Mouse (Mus musculus) heart, adult 11 months (tissue): ENCODE data around the gene Acox3.

ENCODE experiments used
- DNase-seq: peaks from one replicate; pipeline ENCODE4 v3.0.0; 2022

Acox3 gene

GRCm38 (mm10) chr5:35653743-35654395 is 71.0 kb downstream of the Acox3 start:
- peak; percentile 98 for DNase-seq

GRCm38 (mm10) chr5:35655753-35656485 is 73.1 kb downstream of the Acox3 start:
- DNase-seq: no peak

DNA sequence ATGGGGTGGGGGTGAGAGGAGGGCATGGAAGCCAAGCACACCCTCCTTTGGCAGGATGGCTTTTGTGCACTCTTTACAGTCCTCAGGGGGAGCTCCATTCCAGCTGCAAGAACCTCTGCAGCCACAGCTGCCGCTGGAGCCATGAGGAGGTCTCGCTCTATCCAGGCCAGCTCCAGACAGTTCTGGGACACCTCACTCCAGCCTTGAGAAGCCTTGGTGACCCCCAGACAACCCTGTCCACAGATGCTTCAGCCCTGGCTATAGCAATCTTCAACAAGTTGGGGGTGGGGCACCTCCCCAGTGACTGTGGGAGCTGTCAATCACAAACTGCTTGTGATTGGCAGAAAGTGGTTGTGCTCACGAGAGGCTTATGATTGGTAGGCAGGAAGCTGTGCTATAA is 76.7 kb downstream of the Acox3 start:
- DNase-seq: no peak

DNA sequence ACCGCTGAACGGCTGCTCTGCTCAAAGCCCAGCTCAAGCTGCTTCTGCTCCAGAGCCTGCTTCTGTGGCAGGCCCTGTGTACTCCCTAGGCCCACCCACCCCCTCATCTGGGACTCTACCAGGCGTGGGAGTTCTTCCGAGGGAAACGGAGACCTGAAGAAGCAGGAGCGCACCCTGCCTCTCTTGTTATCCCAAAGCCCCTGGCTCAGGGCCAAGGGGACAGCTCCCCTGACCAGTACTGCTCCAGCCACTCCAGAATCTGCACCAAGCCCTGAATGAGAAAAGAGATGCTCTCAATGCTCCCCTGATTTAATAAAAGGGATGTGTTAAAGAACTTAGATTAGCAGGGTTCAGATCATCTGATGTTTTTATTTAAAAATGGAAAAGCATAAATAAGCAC is 78.4 kb downstream of the Acox3 start:
- no peak for DNase-seq

GRCm38 (mm10) chr5:35662021-35662545 is 79.2 kb downstream of the Acox3 start:
- peak; percentile 94 for DNase-seq
